Mouse (Mus musculus): ENCODE results near the gene Stoml3. TPM values are rescaled to one million over a fixed set of nuclear protein-coding genes. Genes with fewer than 3 reads are reported as not detected.
A peak's percentile ranks its signal among the peaks of the same experiment; 100 is the strongest.

Gene Stoml3
- polyA plus RNA-seq, 1 experiment: not detected

- 0 out of 2 replicates have a peak, but pooled peaks cover 5% of the 10 kb centered on the region for H3K4me1 ChIP-seq (ENCODE audit: control insufficient read depth, insufficient read depth, insufficient read length, low read length)
- WGBS: under 1% methylated on average over 35 of the region's 35 CpGs
- TF ChIP-seq CTCF (IDR thresholded peaks at IDR 0.05; ENCODE audit: extremely low read depth, insufficient read length, insufficient replicate concordance, low read depth, low read length): no peak
- peak; percentile 36; the same call in 1 of the 2 replicates for TF ChIP-seq POLR2A (IDR thresholded peaks at IDR 0.05; ENCODE audit: low read depth, low read length)
- no peaks in the 10 kb centered on the region for H3K27me3 ChIP-seq (ENCODE audit: control insufficient read depth, insufficient read depth, low read length)
- peak overlapping the region; percentile 96 for H3K4me3 ChIP-seq (ENCODE audit: low read depth, low read length)
- H3K27ac ChIP-seq (ENCODE audit: insufficient read depth, low read depth, low read length): peak overlapping the region; percentile 38
- peaks cover 12% of the 10 kb centered on the region for H3K36me3 ChIP-seq (ENCODE audit: control insufficient read depth, insufficient read depth, low read length)
Observed at GRCm38 (mm10) chr3:53463765-53464114, 24.7 kb upstream of the Stoml3 start.

GRCm38 (mm10) chr3:53464146-53464698, 24.2 kb upstream of the Stoml3 start:
- H3K27me3 ChIP-seq (ENCODE audit: control insufficient read depth, insufficient read depth, low read length): no peaks in the 10 kb centered on the region
- no peak for TF ChIP-seq POLR2A (IDR thresholded peaks at IDR 0.05; ENCODE audit: low read depth, low read length)
- no peak for TF ChIP-seq CTCF (IDR thresholded peaks at IDR 0.05; ENCODE audit: extremely low read depth, insufficient read length, insufficient replicate concordance, low read depth, low read length)
- peaks cover 8% of the 10 kb centered on the region; the same call in 1 of the 2 replicates for H3K4me1 ChIP-seq (ENCODE audit: control insufficient read depth, insufficient read depth, insufficient read length, low read length)
- peak overlapping the region; percentile 96 for H3K4me3 ChIP-seq (ENCODE audit: low read depth, low read length)
- under 1% methylated on average over 20 of the region's 20 CpGs for WGBS
- peaks cover 11% of the 10 kb centered on the region for H3K36me3 ChIP-seq (ENCODE audit: control insufficient read depth, insufficient read depth, low read length)
- H3K27ac ChIP-seq (ENCODE audit: insufficient read depth, low read depth, low read length): peak overlapping the region; percentile 38; the same call in 1 of the 2 replicates

GRCm38 (mm10) chr3:53465330-53465729, 23.1 kb upstream of the Stoml3 start:
- TF ChIP-seq POLR2A (IDR thresholded peaks at IDR 0.05; ENCODE audit: low read depth, low read length) (no peak), CTCF (IDR thresholded peaks at IDR 0.05; ENCODE audit: extremely low read depth, insufficient read length, insufficient replicate concordance, low read depth, low read length) (no peak)
- 13% methylated on average over 6 of the region's 6 CpGs for WGBS
- Histone ChIP-seq H3K4me3 (ENCODE audit: low read depth, low read length) (no peak overlapping the region), H3K36me3 (ENCODE audit: control insufficient read depth, insufficient read depth, low read length) (peaks cover 5% of the 10 kb centered on the region), H3K27ac (ENCODE audit: insufficient read depth, low read depth, low read length) (no peak overlapping the region), H3K27me3 (ENCODE audit: control insufficient read depth, insufficient read depth, low read length) (no peaks in the 10 kb centered on the region), H3K4me1 (ENCODE audit: control insufficient read depth, insufficient read depth, insufficient read length, low read length) (peaks cover 10% of the 10 kb centered on the region; the same call in 1 of the 2 replicates)

GRCm38 (mm10) chr3:53466481-53466880, 22.0 kb upstream of the Stoml3 start:
- WGBS: 57% methylated on average over 9 of the region's 9 CpGs
- TF ChIP-seq CTCF (IDR thresholded peaks at IDR 0.05; ENCODE audit: extremely low read depth, insufficient read length, insufficient replicate concordance, low read depth, low read length) (no peak), POLR2A (IDR thresholded peaks at IDR 0.05; ENCODE audit: low read depth, low read length) (no peak)

GRCm38 (mm10) chr3:53467356-53467755, 21.1 kb upstream of the Stoml3 start:
- H3K4me3 ChIP-seq (ENCODE audit: low read depth, low read length): no peak overlapping the region

More at GRCm38 (mm10) chr3:53466481-53466880, 22.0 kb upstream of the Stoml3 start:
- Histone ChIP-seq H3K36me3 (ENCODE audit: control insufficient read depth, insufficient read depth, low read length) (peaks cover 6% of the 10 kb centered on the region), H3K27me3 (ENCODE audit: control insufficient read depth, insufficient read depth, low read length) (no peaks in the 10 kb centered on the region), H3K4me3 (ENCODE audit: low read depth, low read length) (no peak overlapping the region), H3K4me1 (ENCODE audit: control insufficient read depth, insufficient read depth, insufficient read length, low read length) (peaks cover 10% of the 10 kb centered on the region; the same call in 1 of the 2 replicates), H3K27ac (ENCODE audit: insufficient read depth, low read depth, low read length) (no peak overlapping the region)

GRCm38 (mm10) chr3:53469650-53470049, 18.8 kb upstream of the Stoml3 start:
- H3K27me3 ChIP-seq (ENCODE audit: control insufficient read depth, insufficient read depth, low read length): no peaks in the 10 kb centered on the region
- 49% methylated on average over 5 of the region's 5 CpGs for WGBS
- no peak overlapping the region for H3K27ac ChIP-seq (ENCODE audit: insufficient read depth, low read depth, low read length)
- H3K36me3 ChIP-seq (ENCODE audit: control insufficient read depth, insufficient read depth, low read length): peaks cover 34% of the 10 kb centered on the region
- TF ChIP-seq POLR2A (IDR thresholded peaks at IDR 0.05; ENCODE audit: low read depth, low read length): no peak
- TF ChIP-seq CTCF (IDR thresholded peaks at IDR 0.05; ENCODE audit: extremely low read depth, insufficient read length, insufficient replicate concordance, low read depth, low read length): no peak
- no peak overlapping the region for H3K4me3 ChIP-seq (ENCODE audit: low read depth, low read length)
- H3K4me1 ChIP-seq (ENCODE audit: control insufficient read depth, insufficient read depth, insufficient read length, low read length): peaks cover 10% of the 10 kb centered on the region; the same call in 1 of the 2 replicates

More at GRCm38 (mm10) chr3:53467356-53467755, 21.1 kb upstream of the Stoml3 start:
- Histone ChIP-seq H3K27ac (ENCODE audit: insufficient read depth, low read depth, low read length) (no peak overlapping the region), H3K27me3 (ENCODE audit: control insufficient read depth, insufficient read depth, low read length) (no peaks in the 10 kb centered on the region), H3K4me1 (ENCODE audit: control insufficient read depth, insufficient read depth, insufficient read length, low read length) (peaks cover 10% of the 10 kb centered on the region; the same call in 1 of the 2 replicates), H3K36me3 (ENCODE audit: control insufficient read depth, insufficient read depth, low read length) (peaks cover 13% of the 10 kb centered on the region)
- no peak for TF ChIP-seq POLR2A (IDR thresholded peaks at IDR 0.05; ENCODE audit: low read depth, low read length)
- no peak for TF ChIP-seq CTCF (IDR thresholded peaks at IDR 0.05; ENCODE audit: extremely low read depth, insufficient read length, insufficient replicate concordance, low read depth, low read length)
- WGBS: 64% methylated on average over 5 of the region's 5 CpGs

GRCm38 (mm10) chr3:53472061-53472460, 16.4 kb upstream of the Stoml3 start:
- WGBS: 95% methylated on average over 5 of the region's 5 CpGs
- no peak overlapping the region for H3K27ac ChIP-seq (ENCODE audit: insufficient read depth, low read depth, low read length)
- no peak overlapping the region for H3K4me3 ChIP-seq (ENCODE audit: low read depth, low read length)
- peaks cover 50% of the 10 kb centered on the region for H3K36me3 ChIP-seq (ENCODE audit: control insufficient read depth, insufficient read depth, low read length)
- no peaks in the 10 kb centered on the region for H3K27me3 ChIP-seq (ENCODE audit: control insufficient read depth, insufficient read depth, low read length)
- peaks cover 5% of the 10 kb centered on the region; the same call in 1 of the 2 replicates for H3K4me1 ChIP-seq (ENCODE audit: control insufficient read depth, insufficient read depth, insufficient read length, low read length)
- TF ChIP-seq CTCF (IDR thresholded peaks at IDR 0.05; ENCODE audit: extremely low read depth, insufficient read length, insufficient replicate concordance, low read depth, low read length): no peak
- no peak for TF ChIP-seq POLR2A (IDR thresholded peaks at IDR 0.05; ENCODE audit: low read depth, low read length)

All from small intestine, adult 2 months (tissue).